Mouse (Mus musculus) lung, postnatal 0 days (tissue): ENCODE measurements around the gene Gm11111. TPM values are rescaled to one million over a fixed set of nuclear protein-coding genes. Genes with fewer than 3 reads are reported as not detected.
A peak's percentile ranks its signal among the peaks of the same experiment; 100 is the strongest.

ENCODE experiments used
- ATAC-seq: fragments of 200-750 bp; cut with Nextera tagmentation; 2 replicates; pipeline ENCODE4 v1.8.0; 2017; ENCODE audit warnings: moderate library complexity
- DNase-seq: peaks from one replicate; pipeline ENCODE4 v3.0.0-alpha.2; 2016; ENCODE audit warnings: low spot score
- H3K27ac ChIP-seq: fragments of 300-500 bp; sonication (generic); 2 replicates; pipeline ENCODE4 v1.5.1; 2014; ENCODE audit warnings: antibody characterized with exemption, mild to moderate bottlenecking, low read length, mixed read lengths
- H3K27me3 ChIP-seq: fragments of 300-500 bp; sonication (generic); replicated peaks from 2 replicates; pipeline ENCODE4 v1.6.1; 2014; ENCODE audit warnings: low read length, mixed read lengths; ENCODE audit not compliant: insufficient read depth
- H3K36me3 ChIP-seq: fragments of 300-500 bp; sonication (generic); 2 replicates; pipeline ENCODE4 v1.6.1; 2014; ENCODE audit warnings: low read length, mixed read lengths; ENCODE audit not compliant: insufficient read depth
- H3K4me1 ChIP-seq: fragments of 300-500 bp; sonication (generic); 2 replicates; pipeline ENCODE4 v1.6.1; 2014; ENCODE audit warnings: antibody characterized with exemption, low read depth, low read length, mixed read lengths; ENCODE audit not compliant: insufficient read depth
- H3K4me2 ChIP-seq: fragments of 300-500 bp; sonication (generic); replicated peaks from 2 replicates; pipeline ENCODE4 v1.6.1; 2014; ENCODE audit warnings: low read depth, mild to moderate bottlenecking, low read length, moderate library complexity, mixed read lengths
- H3K4me3 ChIP-seq: fragments of 300-500 bp; sonication (generic); 2 replicates; pipeline ENCODE4 v1.5.1; 2014; ENCODE audit warnings: low read depth, low read length
- H3K9ac ChIP-seq: fragments of 300-500 bp; sonication (generic); replicated peaks from 2 replicates; pipeline ENCODE4 v1.6.1; 2014; ENCODE audit warnings: low read depth, mild to moderate bottlenecking
- H3K9me3 ChIP-seq: fragments of 300-500 bp; sonication (generic); 2 replicates; pipeline ENCODE4 v1.6.1; 2016; ENCODE audit warnings: low read length, mixed read lengths
- CTCF ChIP-seq: IDR thresholded peaks from 2 replicates; pipeline ENCODE4 v1.5.1; 2016; ENCODE audit warnings: antibody characterized with exemption, mild to moderate bottlenecking
- EP300 ChIP-seq: IDR thresholded peaks from 2 replicates; pipeline ENCODE4 v1.6.1; 2016; ENCODE audit warnings: antibody characterized with exemption, mild to moderate bottlenecking, control low read depth
- WGBS: fragments of 180-500 bp; shearing (Covaris S2); extraction: QIAGEN DNeasy Blood & Tissue Kit; methylation state at CpG from one replicate; pipeline ENCODE4 v1.1.7; 2014; 5-methylcytosine and 5-hydroxymethylcytosine counted together
- polyA plus RNA-seq: library from polyadenylated mRNA; unstranded; fragments of >200 nt; fragmentation: Nextera tagmentation; extraction: Ambion mirVana; gene quantifications from 2 replicates; pipeline ENCODE4 v1.2.1, GENCODE M21; 2015

Gene Gm11111
- polyA plus RNA-seq, 1 experiment from 2014 or later: not detected

GRCm38 (mm10) chr5:98550285-98550684, 2.2 kb upstream of the Gm11111 start:
- Histone ChIP-seq H3K27me3 (no peaks in the 10 kb centered on the region), H3K9me3 (no peaks in the 10 kb centered on the region), H3K4me1 (no peaks in the 10 kb centered on the region), H3K4me3 (no peak overlapping the region), H3K9ac (no peak overlapping the region), H3K36me3 (no peaks in the 10 kb centered on the region), H3K4me2 (no peak overlapping the region), H3K27ac (no peak overlapping the region)
- WGBS: 44% methylated on average over 5 of the region's 5 CpGs
- ATAC-seq (no peak), DNase-seq (no peak)
- no peak for TF ChIP-seq CTCF
- no peak for TF ChIP-seq EP300

DNA sequence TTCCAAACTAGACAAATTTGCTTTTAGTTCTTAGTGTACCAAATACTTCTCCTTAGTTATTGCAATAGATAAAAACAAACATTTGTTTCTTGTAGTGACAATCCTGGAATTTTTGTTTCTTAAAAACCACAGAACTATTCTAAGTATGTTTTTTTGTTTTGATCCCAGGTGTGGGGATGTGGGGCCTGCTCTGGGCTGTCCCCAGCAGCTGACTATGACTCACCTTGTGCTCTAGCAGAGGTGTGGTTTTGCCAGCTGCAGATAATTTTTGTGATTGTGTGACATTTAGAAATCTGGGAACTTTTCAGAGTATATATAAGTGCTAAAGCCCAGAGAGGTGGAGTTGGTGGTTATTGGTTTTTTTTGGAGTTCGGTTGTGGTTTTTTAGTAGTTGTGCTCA, 1.6 kb upstream of the Gm11111 start:
- no peak overlapping the region for H3K9ac ChIP-seq
- DNase-seq: no peak
- no peak for TF ChIP-seq CTCF
- no peak for TF ChIP-seq EP300
- no peak overlapping the region for H3K4me2 ChIP-seq
- no peaks in the 10 kb centered on the region for H3K36me3 ChIP-seq
- no peak overlapping the region for H3K27ac ChIP-seq
- no peaks in the 10 kb centered on the region for H3K9me3 ChIP-seq
- H3K27me3 ChIP-seq: no peaks in the 10 kb centered on the region
- no peak for ATAC-seq
- H3K4me3 ChIP-seq: no peak overlapping the region
- WGBS: 95% methylated on average over 1 of the region's 1 CpGs
- no peaks in the 10 kb centered on the region for H3K4me1 ChIP-seq

DNA sequence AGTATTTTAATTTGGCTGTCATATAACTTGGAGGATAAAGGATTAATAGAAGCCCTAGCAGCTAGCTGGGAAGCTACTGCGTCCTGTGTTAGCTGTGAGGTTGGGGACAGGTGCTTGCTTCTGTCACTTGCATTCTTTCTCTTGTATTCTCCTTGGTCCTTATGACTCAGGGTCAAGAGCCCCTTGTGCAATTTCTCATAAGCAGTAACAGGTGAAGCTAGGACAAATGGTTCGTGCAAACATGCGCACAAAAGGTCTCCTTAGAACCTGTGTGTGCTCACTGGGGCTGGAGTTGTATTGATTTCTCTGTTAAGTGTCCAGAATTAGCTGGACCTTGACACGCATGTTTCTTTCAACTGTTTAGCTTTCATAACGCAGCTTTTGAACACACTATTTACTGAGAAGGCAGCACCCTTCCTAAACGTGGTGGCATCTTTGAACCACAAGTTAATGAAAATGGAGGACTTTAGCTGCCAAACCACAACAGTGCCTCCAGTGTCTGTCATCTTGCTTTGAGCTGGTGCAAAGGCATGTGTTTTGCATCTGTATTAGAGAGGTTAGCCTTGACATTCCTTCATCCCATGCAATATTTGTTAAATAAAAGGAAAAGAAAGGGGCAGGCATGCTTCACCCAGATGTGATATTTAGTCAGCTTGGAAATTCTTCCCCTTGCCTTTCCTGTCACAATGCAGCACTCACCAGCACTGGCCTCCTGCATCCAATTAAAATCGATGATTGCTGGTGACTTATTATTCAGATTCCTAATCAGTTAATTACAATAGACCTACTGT, 511 bp downstream of the Gm11111 start:
- Histone ChIP-seq H3K27ac (no peak overlapping the region), H3K4me1 (no peaks in the 10 kb centered on the region), H3K9ac (no peak overlapping the region), H3K27me3 (no peaks in the 10 kb centered on the region), H3K4me2 (no peak overlapping the region), H3K9me3 (no peaks in the 10 kb centered on the region), H3K4me3 (no peak overlapping the region), H3K36me3 (no peaks in the 10 kb centered on the region)
- WGBS: 53% methylated on average over 7 of the region's 7 CpGs
- ATAC-seq (peak; percentile 28; the same call in 1 of the 2 replicates), DNase-seq (no peak)
- TF ChIP-seq EP300 (no peak), CTCF (no peak)

- no peak overlapping the region for H3K4me2 ChIP-seq
Measured at GRCm38 (mm10) chr5:98561301-98561700, 8.8 kb downstream of the Gm11111 start.

GRCm38 (mm10) chr5:98562806-98563205, 10.3 kb downstream of the Gm11111 start:
- H3K9ac ChIP-seq: no peak overlapping the region
- H3K4me1 ChIP-seq: no peaks in the 10 kb centered on the region; the same call in 1 of the 2 replicates
- no peaks in the 10 kb centered on the region for H3K27me3 ChIP-seq
- TF ChIP-seq CTCF: no peak
- TF ChIP-seq EP300: no peak
- H3K4me3 ChIP-seq: no peak overlapping the region
- no peak overlapping the region for H3K4me2 ChIP-seq
- DNase-seq (no peak), ATAC-seq (no peak)
- H3K27ac ChIP-seq: no peak overlapping the region
- H3K9me3 ChIP-seq: no peaks in the 10 kb centered on the region
- 45% methylated on average over 9 of the region's 9 CpGs for WGBS
- no peaks in the 10 kb centered on the region for H3K36me3 ChIP-seq

More at GRCm38 (mm10) chr5:98561301-98561700, 8.8 kb downstream of the Gm11111 start:
- TF ChIP-seq CTCF (no peak), EP300 (no peak)
- Histone ChIP-seq H3K9me3 (no peaks in the 10 kb centered on the region), H3K36me3 (no peaks in the 10 kb centered on the region), H3K9ac (no peak overlapping the region), H3K27ac (no peak overlapping the region), H3K4me3 (no peak overlapping the region), H3K4me1 (no peaks in the 10 kb centered on the region), H3K27me3 (no peaks in the 10 kb centered on the region)
- ATAC-seq: no peak
- 86% methylated on average over 4 of the region's 4 CpGs for WGBS
- DNase-seq: no peak

- no peak overlapping the region for H3K27ac ChIP-seq
Measured at GRCm38 (mm10) chr5:98563801-98564200, 11.3 kb downstream of the Gm11111 start.

More at GRCm38 (mm10) chr5:98563801-98564200, 11.3 kb downstream of the Gm11111 start:
- H3K4me1 ChIP-seq: no peaks in the 10 kb centered on the region; the same call in 1 of the 2 replicates
- WGBS: 67% methylated on average over 9 of the region's 9 CpGs
- H3K27me3 ChIP-seq: no peaks in the 10 kb centered on the region
- TF ChIP-seq EP300 (no peak), CTCF (no peak)
- H3K9me3 ChIP-seq: no peaks in the 10 kb centered on the region
- H3K36me3 ChIP-seq: no peaks in the 10 kb centered on the region
- H3K4me3 ChIP-seq: no peak overlapping the region
- ATAC-seq (no peak), DNase-seq (no peak)
- no peak overlapping the region for H3K9ac ChIP-seq
- H3K4me2 ChIP-seq: no peak overlapping the region
